Mouse (Mus musculus) left cerebral cortex, adult 11 months (tissue): Measurements from ENCODE around the gene Morf4l1.

Experiments
- DNase-seq: peaks from one replicate; pipeline ENCODE4 v3.0.0; 2022; ENCODE audit warnings: low spot score

The Morf4l1 gene

GRCm38 (mm10) chr9:90114567-90115307 lies at the start of gene Morf4l1:
Morf4l1 (minus strand) TSS chr9:90114774.
- peak; percentile 98 for DNase-seq

GRCm38 (mm10) chr9:90163749-90164095 lies 49.1 kb upstream of the Morf4l1 start:
- DNase-seq = no peak

- peak; percentile 7 for DNase-seq
Measured at GRCm38 (mm10) chr9:90162926-90163748, 48.6 kb upstream of the Morf4l1 start, which contains the start of gene Adamts7. Adamts7 (plus strand) TSS chr9:90163069.

- no peak for DNase-seq
Measured at GRCm38 (mm10) chr9:90162243-90162925, 47.8 kb upstream of the Morf4l1 start.

- no peak for DNase-seq
Measured at GRCm38 (mm10) chr9:90146869-90147268, 32.3 kb upstream of the Morf4l1 start.

GRCm38 (mm10) chr9:90145788-90146187 lies 31.2 kb upstream of the Morf4l1 start:
- no peak for DNase-seq

- DNase-seq = no peak
Measured at GRCm38 (mm10) chr9:90136678-90136965, 22.0 kb upstream of the Morf4l1 start.

GRCm38 (mm10) chr9:90135963-90136677 lies 21.5 kb upstream of the Morf4l1 start:
- no peak for DNase-seq

GRCm38 (mm10) chr9:90135466-90135865 lies 20.9 kb upstream of the Morf4l1 start:
- DNase-seq = no peak

- no peak for DNase-seq
Measured at GRCm38 (mm10) chr9:90133562-90134355, 19.2 kb upstream of the Morf4l1 start.

- no peak for DNase-seq
Measured at GRCm38 (mm10) chr9:90128636-90129201, 14.1 kb upstream of the Morf4l1 start.

GRCm38 (mm10) chr9:90127146-90127545 lies 12.6 kb upstream of the Morf4l1 start:
- DNase-seq = no peak

GRCm38 (mm10) chr9:90126260-90127010 lies 11.9 kb upstream of the Morf4l1 start:
- peak; percentile 69 for DNase-seq

GRCm38 (mm10) chr9:90125416-90126099 lies 11.0 kb upstream of the Morf4l1 start:
- DNase-seq = no peak

GRCm38 (mm10) chr9:90124873-90125245 lies 10.3 kb upstream of the Morf4l1 start:
- DNase-seq = no peak

GRCm38 (mm10) chr9:90124156-90124872 lies 9.7 kb upstream of the Morf4l1 start:
- no peak for DNase-seq

- DNase-seq = no peak
Measured at GRCm38 (mm10) chr9:90122246-90122740, 7.7 kb upstream of the Morf4l1 start.

GRCm38 (mm10) chr9:90117234-90117633 lies 2.7 kb upstream of the Morf4l1 start:
- DNase-seq = no peak

- no peak for DNase-seq
Measured at GRCm38 (mm10) chr9:90115308-90115700, 730 bp upstream of the Morf4l1 start.
